Mouse (Mus musculus) layer of hippocampus, postnatal 14 days (tissue): ENCODE results near the gene Lct. TPM values are rescaled to one million over a fixed set of nuclear protein-coding genes. Genes with fewer than 3 reads are reported as not detected.
"Not testable (repeated sequence)": the region's sequence is repeated elsewhere in the genome, so short reads cannot be mapped to it uniquely, and the experiment has no call there.

Experiments used
- DNase-seq, 2 experiments: peaks; one replicate each; pipeline ENCODE4 v3.0.0; 2021 to 2022; ENCODE audit warnings: low spot score in 2 of 2, mixed read lengths in 1 of 2
- total RNA-seq, 2 experiments: library from RNA; stranded (reverse); gene quantifications; 2 replicates each; pipeline ENCODE4 v1.2.3; 2021

Lct gene
- total RNA-seq, 2 experiments from 2014 or later = 34.9 to 36.6 TPM

DNA sequence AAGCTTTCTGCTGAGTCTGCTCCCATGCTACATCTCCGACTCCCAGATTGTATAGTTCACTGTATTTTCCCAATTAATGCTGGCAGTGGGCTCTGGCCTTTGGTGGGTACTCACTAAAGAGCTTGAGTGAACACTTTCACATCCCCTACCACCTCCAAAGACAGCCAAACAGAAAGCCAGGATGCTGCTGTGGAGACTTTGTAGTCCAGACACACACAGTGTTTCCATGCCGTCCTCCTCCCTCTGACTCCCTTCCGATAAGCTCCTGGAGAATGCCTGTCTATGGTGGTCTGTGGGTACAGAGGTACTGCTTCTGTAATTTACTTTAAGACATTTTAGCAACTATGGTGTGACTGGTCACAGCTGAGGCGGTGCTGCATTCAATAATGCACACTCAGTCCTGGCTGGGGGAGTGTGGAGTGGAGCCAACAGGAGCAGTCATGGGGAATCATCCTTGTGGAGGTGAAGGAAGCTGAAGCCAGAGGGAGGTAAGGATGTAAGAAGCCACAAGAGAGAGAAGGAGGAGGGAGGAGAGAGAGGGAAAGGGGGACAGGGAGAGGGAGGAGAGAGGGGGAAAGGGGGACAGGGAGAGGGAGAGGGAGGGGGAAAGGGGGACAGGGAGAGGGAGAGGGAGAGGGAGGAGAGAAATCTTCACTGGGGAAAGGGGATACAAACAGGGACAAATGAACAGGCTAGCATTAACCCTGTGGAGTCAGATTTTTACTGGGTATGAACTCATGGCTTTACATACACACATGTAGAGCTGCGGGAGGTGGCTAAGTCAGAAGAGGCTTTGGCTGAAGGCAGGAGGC lies 32.2 kb downstream of the Lct start:
- DNase-seq = no peak

DNA sequence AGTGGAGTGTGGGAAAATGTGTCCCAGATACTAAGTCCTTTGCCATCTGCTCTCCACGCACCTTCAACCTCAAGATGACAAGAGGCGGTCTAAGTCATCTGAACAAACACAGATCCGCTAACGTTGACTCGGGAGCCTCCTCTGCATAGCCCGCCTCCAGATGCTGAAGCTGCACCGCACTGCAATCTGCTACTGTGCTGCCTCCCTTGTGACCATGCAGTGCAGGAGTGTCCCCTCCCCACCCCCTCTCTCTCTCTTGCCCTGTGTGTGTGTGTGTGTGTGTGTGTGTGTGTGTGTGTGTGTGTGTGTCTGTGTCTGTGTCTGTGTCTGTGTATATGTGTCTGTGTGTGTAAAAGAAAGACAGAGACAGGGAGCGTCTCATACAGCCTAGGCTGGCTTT lies 32.8 kb downstream of the Lct start:
- DNase-seq = no peak

GRCm38 (mm10) chr1:128293524-128293923 lies 34.6 kb downstream of the Lct start:
- no peak for DNase-seq

DNA sequence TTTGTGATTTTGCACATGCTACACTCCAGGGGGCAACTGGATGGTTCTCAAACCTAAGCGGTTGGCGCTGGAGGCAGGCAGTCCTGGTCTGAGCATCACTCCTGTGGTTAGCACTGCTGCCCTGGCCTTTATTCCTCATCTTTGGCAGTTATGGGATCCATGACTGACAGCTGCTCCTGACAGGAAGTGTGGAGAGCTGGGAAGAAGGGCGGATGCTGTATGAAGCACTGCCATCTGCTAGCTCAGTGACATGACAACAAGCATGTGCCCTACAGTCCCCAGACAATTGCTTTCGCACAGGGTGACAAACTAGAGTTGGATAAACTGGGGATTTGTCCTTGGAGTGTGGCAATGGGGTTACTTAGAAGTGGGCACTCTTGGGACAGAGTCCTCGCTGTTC lies 37.8 kb downstream of the Lct start:
- DNase-seq = peak; percentile 43 to 65

GRCm38 (mm10) chr1:128285136-128285535 lies 43.0 kb downstream of the Lct start:
- DNase-seq = no peak

DNA sequence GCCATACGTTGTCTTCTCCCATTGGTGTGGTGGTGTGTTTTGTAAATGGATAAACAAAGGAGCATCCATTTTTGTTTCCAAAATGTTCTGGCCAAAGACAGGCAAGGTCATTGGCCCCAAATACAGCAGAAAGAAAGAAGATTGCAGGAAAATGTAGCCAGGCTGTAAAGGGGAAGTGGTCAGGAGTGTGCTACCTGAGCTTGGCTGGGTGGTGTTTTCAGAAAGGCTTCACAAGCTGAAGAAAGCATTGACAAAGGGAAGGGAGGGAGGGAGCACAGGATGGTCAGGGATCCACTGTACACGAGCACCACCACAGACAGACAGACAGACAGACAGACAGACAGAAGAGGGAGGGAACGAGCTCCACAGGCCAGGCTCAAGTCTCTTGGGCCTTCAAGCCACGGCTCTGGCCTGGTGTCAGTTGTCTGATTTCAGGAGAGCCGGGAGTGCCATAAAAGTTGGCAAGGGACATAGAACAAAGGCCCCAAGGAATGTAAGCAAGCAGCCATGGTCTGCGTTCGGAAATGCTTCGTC lies 43.9 kb downstream of the Lct start:
- DNase-seq = no peak

DNA sequence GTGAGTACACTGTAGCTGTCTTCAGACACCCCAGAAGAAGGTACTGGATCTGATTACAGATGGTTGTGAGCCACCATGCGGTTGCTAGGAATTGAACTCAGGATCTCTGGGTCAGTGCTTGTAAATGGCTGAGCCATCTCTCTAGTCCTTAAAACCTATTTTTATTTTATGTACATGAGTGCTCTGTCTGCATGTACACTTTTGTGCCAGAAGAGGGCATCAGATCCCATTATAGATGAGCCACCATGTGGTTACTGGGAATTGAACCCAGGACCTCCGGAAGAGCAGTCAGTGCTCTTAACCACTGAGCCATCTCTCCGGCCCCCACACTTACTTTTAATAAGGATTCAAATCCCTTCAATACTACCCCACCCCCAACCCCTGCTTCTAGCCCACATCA lies 45.2 kb downstream of the Lct start:
- no peak for DNase-seq

DNA sequence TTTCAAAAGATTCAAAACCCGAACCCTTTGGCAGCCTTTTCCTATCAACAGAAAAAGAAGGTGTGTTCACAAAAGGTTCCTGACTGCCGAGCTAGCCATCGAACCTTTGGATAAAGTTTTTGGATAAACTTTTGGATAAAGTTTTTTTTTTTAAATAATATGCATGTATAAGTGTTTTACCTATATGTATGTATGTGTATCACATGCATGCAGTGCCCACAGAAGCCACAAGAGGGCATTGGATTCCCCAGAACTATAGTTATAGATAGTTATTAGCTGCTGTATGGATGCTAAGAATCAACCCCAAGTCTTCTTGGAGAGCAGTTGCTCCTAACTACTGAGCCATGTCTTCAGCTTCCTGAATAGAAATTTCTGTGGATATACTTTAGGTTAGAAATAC lies 46.4 kb downstream of the Lct start:
- no peak for DNase-seq

DNA sequence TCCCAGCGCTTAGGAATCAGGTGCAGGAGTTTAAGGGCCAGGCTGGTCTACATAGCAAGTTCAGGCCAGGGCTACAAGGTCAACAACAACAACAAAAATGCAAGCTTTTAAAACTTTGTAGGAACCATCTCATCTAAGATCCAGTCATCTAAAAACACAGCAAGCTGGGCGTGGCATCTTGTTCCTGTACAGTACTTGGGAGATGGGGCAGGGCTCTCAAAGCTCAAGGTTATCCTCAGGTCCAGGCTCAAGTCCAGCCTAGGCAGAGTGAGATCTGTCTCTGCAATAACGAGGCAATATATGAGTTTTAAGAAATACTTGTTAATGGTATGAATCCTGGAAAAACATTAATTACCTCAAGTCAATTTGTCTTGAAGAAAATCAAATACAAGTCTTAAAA lies 49.6 kb downstream of the Lct start:
- no peak for DNase-seq

DNA sequence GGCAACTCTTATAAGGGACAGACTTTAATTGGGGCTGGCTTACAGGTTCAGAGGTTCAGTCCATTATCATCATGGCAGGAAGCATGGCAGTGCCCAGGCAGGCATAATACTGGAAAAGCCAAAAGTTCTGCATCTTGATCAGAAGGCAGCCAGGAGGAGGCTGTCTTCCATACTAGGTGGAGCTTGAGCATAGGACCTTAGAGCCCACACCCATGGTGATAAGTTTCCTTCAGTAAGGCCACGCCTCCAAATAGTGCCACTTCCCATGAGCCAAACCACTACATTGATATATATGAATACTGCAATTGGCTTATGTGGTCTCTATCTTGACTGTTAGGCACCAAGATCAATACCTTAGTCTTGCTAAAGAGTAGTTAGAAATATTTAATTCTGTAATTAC lies 52.2 kb downstream of the Lct start:
- no peak for DNase-seq

DNA sequence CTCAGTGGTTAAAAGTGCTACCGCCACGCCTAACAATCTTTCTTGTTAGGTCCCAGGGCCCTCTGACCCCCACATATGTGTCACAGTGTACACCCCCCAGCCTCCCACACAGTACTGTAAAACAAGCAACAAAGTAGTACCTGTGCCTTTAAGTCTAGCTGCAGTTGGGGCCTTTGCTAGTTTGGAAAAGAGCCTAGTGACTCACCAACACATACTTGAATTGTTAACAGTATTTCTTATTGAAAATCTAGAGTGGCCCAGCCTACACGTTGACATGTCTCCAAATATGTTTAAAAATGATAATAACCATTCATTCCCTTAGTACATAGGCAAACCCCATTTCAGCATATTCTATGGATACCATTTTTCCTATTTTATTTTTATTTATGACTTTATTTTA lies 57.4 kb downstream of the Lct start:
- DNase-seq = no peak

- DNase-seq = not testable (repeated sequence)
Measured at GRCm38 (mm10) chr1:128267061-128267460, 61.1 kb downstream of the Lct start.

DNA sequence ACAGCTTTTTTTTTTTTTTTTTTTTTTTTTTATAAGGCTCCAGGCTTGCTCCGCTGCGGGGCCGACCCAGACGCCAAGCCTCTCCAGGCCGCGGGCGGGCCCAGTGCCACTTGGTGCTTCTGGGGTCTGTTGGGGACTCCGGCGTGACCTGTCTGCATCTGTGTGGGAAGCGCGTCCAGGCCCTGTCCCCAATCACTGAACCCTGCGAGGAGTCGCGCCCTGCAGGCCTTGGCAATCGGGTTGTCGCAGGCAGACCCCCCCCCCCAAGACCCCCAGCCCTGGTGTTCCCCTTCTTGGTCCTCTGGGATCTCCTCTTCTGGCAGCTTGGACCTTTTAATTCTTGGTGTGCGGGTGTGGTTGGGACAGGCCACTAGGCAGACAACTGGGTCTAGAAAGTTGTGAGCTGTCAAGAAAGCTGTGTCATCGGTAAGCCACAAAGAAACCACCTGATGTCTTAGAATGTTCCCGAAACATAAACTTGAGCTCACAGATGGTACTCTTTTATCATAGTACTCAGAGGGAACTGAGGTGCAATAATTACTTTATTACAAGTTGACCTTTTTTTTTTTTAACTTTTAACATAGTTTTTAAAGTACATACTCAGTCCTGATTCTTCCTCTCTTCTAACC lies 83.3 kb downstream of the Lct start:
- peak in 1 of 2 experiments; percentile 20 for DNase-seq

- DNase-seq = peak; percentile 92 to 95
Measured at GRCm38 (mm10) chr1:128243996-128244726, 84.0 kb downstream of the Lct start.

DNA sequence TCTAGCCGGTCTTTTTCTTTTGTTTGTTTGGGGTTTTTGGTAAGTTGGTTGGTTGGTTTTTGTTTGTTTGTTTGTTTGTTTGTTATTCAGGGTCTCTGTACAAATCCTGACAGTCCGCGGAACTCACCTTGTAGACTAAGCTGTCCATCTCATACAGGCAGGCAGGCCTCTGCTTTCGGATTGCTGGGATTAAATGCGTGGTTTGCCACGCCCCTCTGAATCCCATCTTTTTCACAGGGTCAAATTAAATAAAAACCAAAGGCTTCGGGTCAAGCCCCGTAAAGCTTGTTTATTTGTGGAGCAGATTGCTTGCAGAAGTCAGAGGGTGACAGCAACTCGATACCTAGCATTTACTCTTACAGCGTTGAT lies 84.5 kb downstream of the Lct start, which contains the start of gene Ubxn4:
Ubxn4 (plus strand) TSS at position 338 of the 369 bp plus-strand sequence.
- no peak for DNase-seq

- DNase-seq = no peak
Measured at GRCm38 (mm10) chr1:128235181-128235580, 92.9 kb downstream of the Lct start.

Other genes starting within 250 kb of the Lct start
- 1 to 10 TPM; 7.9 to 9.7 TPM for gene Zranb3, start 225.3 kb downstream of the Lct start, total RNA-seq
- gene R3hdm1, start 225.0 kb downstream of the Lct start, total RNA-seq = 100 to 1,000 TPM; 220 to 257 TPM
- gene Ubxn4, start 84.4 kb downstream of the Lct start, total RNA-seq = 10 to 100 TPM; 58.2 to 59.7 TPM
- gene Mcm6, start 31.3 kb upstream of the Lct start, total RNA-seq = 10 to 100 TPM; 11.2 to 14.1 TPM
- gene Dars, start 89.0 kb upstream of the Lct start, total RNA-seq = 10 to 100 TPM; 68.9 to 71.2 TPM